Mouse (Mus musculus) embryonic facial prominence, embryonic 13.5 days (tissue): ENCODE data around the gene Ckmt1. TPM values are rescaled to one million over a fixed set of nuclear protein-coding genes. Genes with fewer than 3 reads are reported as not detected.
"Not testable (repeated sequence)": the region's sequence is repeated elsewhere in the genome, so short reads cannot be mapped to it uniquely, and the experiment has no call there.

Source experiments
- ATAC-seq: fragments of 200-750 bp; cut with Nextera tagmentation; 2 replicates; pipeline ENCODE4 v1.8.0; 2017; ENCODE audit warnings: low read depth; ENCODE audit not compliant: insufficient number of reproducible peaks, insufficient read depth, low FRiP score, low TSS enrichment
- H3K27ac ChIP-seq: fragments of 300-500 bp; sonication (generic); 2 replicates; pipeline ENCODE4 v1.5.1; 2015; ENCODE audit warnings: moderate library complexity, mild to moderate bottlenecking, inconsistent platforms
- H3K27me3 ChIP-seq: fragments of 300-500 bp; sonication (generic); 2 replicates; pipeline ENCODE4 v1.6.1; 2015; ENCODE audit warnings: mild to moderate bottlenecking, inconsistent platforms
- H3K36me3 ChIP-seq: fragments of 300-500 bp; sonication (generic); 2 replicates; pipeline ENCODE4 v1.6.1; 2015; ENCODE audit warnings: mild to moderate bottlenecking, inconsistent platforms
- H3K4me1 ChIP-seq: fragments of 300-500 bp; sonication (generic); 2 replicates; pipeline ENCODE4 v1.6.1; 2015; ENCODE audit warnings: inconsistent platforms
- H3K4me2 ChIP-seq: fragments of 300-500 bp; sonication (generic); 2 replicates; pipeline ENCODE4 v1.6.1; 2015; ENCODE audit warnings: moderate library complexity, mild to moderate bottlenecking, inconsistent platforms
- H3K4me3 ChIP-seq: fragments of 300-500 bp; sonication (generic); 2 replicates; pipeline ENCODE4 v1.5.1; 2015; ENCODE audit warnings: mild to moderate bottlenecking, inconsistent platforms
- H3K9ac ChIP-seq: fragments of 300-500 bp; sonication (generic); 2 replicates; pipeline ENCODE4 v1.6.1; 2015; ENCODE audit warnings: mild to moderate bottlenecking, inconsistent platforms
- H3K9me3 ChIP-seq: fragments of 300-500 bp; sonication (generic); 2 replicates; pipeline ENCODE4 v1.6.1; 2016; ENCODE audit warnings: inconsistent platforms
- WGBS: fragments of 180-500 bp; shearing (Covaris S2); methylation state at CpG from one replicate; pipeline ENCODE4 v1.1.7; 2015; ENCODE audit warnings: mixed read lengths; 5-methylcytosine and 5-hydroxymethylcytosine counted together
- polyA plus RNA-seq: library from polyadenylated mRNA; unstranded; fragments of >200 nt; fragmentation: Nextera tagmentation; extraction: Ambion mirVana; gene quantifications from 2 replicates; pipeline ENCODE4 v1.2.1, GENCODE M21; 2015

The Ckmt1 gene
- polyA plus RNA-seq, 1 experiment from 2014 or later, result 12.9 TPM

DNA sequence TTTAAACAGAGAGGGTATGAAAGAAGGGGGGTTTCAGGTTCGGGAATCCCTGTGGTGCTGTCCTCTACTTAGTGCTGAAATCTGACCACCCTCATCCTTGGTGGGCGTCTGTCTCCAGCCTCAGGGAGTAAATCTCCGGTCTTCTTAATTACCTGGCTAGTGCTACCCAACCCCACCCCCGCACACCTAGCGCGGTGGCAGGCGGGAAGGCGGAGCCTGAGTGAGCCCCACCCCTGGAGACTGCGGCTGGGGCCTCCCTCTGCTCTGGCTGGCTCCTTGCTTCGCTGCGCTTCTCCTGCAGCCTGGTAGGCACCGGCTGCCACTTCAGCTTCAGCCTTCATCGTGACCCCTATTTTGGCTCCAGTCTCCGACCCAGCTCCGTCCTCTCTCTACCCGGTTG is 867 bp downstream of the Ckmt1 start:
- no peaks in the 10 kb centered on the region for H3K36me3 ChIP-seq
- peaks cover 25% of the 10 kb centered on the region for H3K4me1 ChIP-seq
- H3K4me3 ChIP-seq, result peak overlapping the region; percentile 37
- no peak overlapping the region for H3K27ac ChIP-seq
- 0 out of 2 replicates have a peak overlapping the region, but pooled peaks have one; percentile 33 for H3K9ac ChIP-seq
- H3K27me3 ChIP-seq, result no peaks in the 10 kb centered on the region
- under 1% methylated on average over 16 of the region's 16 CpGs for WGBS
- no peaks in the 10 kb centered on the region for H3K9me3 ChIP-seq
- peak overlapping the region; percentile 58 for H3K4me2 ChIP-seq
- ATAC-seq, result peak; percentile 72; the same call in 1 of the 2 replicates

DNA sequence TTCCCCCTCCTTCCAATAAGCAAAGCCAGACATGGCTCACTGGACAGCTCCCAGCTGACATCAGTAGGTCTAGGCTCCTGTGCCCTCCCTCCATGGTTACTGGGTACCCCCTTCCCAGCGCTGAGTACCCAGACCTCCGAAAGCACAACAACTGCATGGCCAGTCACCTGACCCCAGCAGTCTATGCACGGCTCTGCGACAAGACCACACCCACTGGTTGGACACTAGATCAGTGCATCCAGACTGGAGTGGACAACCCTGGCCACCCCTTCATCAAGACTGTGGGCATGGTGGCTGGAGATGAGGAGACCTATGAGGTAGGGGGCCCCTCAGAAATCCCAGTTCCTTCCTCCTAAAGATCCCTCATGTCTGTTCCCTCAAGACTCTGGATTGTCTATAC is 1.9 kb downstream of the Ckmt1 start:
- no peak overlapping the region for H3K9ac ChIP-seq
- H3K4me3 ChIP-seq, result no peak overlapping the region; the same call in 1 of the 2 replicates
- 53% methylated on average over 4 of the region's 4 CpGs for WGBS

DNA sequence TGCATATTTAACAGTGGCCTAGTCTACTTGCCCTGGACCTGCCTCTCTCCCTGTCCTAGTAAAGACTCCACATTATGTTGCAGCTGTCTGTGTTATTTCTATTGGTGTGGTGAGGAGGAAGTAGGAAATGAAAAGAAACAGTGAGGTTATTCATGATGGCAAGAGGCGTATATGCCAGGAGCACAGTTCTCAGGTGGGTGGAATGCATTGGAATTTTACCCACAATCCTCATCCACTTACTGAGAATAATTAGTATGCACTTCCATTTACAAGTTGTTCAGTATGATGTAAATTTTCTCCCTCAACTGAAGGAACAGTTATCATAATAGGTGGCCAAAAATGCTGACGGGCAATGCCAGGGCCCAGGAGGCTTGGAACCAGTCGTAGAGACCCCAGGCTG is 6.1 kb downstream of the Ckmt1 start:
- H3K4me1 ChIP-seq, result peaks cover 4% of the 10 kb centered on the region
- H3K27ac ChIP-seq, result no peak overlapping the region
- no peaks in the 10 kb centered on the region for H3K9me3 ChIP-seq
- no peak for ATAC-seq
- H3K27me3 ChIP-seq, result no peaks in the 10 kb centered on the region
- H3K36me3 ChIP-seq, result no peaks in the 10 kb centered on the region
- 83% methylated on average over 3 of the region's 3 CpGs for WGBS
- H3K9ac ChIP-seq, result no peak overlapping the region
- H3K4me2 ChIP-seq, result no peak overlapping the region
- H3K4me3 ChIP-seq, result no peak overlapping the region

More for the DNA sequence above, 1.9 kb downstream of the Ckmt1 start:
- Histone ChIP-seq H3K4me2 (no peak overlapping the region), H3K4me1 (peaks cover 20% of the 10 kb centered on the region), H3K36me3 (no peaks in the 10 kb centered on the region), H3K27ac (no peak overlapping the region), H3K27me3 (no peaks in the 10 kb centered on the region), H3K9me3 (no peaks in the 10 kb centered on the region)
- no peak for ATAC-seq

DNA sequence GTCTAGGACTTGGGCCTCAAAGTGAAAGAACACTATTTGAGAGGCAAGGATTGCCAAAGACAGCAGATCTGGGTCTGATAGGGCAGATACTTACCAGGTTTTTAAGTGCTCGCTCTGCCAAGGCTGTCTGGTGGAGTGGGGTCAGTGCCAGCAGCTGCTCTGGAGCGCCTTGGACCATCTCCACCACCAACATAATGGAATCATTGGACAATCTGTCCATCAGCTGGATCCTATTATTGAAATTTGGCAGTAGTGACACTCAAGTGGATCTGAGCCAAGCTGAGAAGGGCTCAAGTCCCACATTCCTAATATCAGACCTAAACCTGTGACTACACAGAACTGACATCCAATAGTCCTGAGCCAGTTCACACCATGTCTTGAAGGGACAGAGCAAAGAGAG is 11.3 kb downstream of the Ckmt1 start:
- no peak overlapping the region for H3K27ac ChIP-seq
- no peaks in the 10 kb centered on the region for H3K27me3 ChIP-seq
- H3K36me3 ChIP-seq, result no peaks in the 10 kb centered on the region
- no peak overlapping the region for H3K9ac ChIP-seq
- no peak overlapping the region for H3K4me3 ChIP-seq
- no peaks in the 10 kb centered on the region for H3K4me1 ChIP-seq
- 72% methylated on average over 2 of the region's 2 CpGs for WGBS
- H3K9me3 ChIP-seq, result no peaks in the 10 kb centered on the region
- no peak overlapping the region for H3K4me2 ChIP-seq
- no peak for ATAC-seq

DNA sequence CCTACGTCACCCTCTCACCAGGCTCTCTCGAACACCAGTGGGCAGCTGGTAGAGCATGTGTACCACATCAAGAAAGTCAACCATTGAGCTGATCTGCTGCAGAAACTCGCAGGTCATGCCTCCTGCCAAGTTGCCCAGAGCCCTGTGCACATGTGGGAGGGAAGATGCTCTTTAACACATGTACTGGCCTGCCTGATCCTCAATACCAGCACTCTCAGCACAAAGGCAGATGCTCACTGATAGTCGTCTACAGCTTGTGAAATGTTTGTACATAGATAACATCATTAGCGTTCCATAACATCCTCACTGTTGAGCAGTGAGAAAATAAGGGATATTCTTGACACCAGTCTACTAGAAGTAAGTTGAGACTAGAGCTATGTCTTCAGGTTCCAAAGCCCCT is 13.4 kb downstream of the Ckmt1 start:
- Histone ChIP-seq H3K4me3 (no peak overlapping the region), H3K4me1 (no peaks in the 10 kb centered on the region), H3K9me3 (no peaks in the 10 kb centered on the region), H3K36me3 (no peaks in the 10 kb centered on the region), H3K9ac (no peak overlapping the region), H3K4me2 (no peak overlapping the region), H3K27ac (no peak overlapping the region), H3K27me3 (no peaks in the 10 kb centered on the region)
- no peak for ATAC-seq
- 74% methylated on average over 5 of the region's 5 CpGs for WGBS

DNA sequence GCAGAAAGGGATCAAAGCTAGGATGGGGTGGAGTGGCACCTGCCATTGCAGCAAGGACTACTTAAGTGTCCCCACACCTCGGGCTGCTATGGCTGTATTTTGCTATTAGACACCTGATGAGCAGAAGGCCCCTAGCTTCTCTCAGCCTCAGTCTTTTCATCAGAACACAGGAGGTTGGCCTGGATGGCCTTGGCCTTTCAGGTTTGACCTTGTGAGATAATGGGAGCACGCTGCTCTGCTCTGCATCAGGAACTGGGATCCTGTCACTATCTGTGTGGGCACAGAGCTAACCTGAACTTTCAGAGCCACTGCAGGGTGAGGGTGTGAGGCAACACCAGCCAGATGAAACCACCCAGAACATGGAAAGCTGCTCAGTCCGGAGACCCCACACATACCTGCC is 14.8 kb downstream of the Ckmt1 start:
- Histone ChIP-seq H3K27ac (no peak overlapping the region), H3K9me3 (no peaks in the 10 kb centered on the region), H3K9ac (no peak overlapping the region), H3K4me1 (peaks cover 11% of the 10 kb centered on the region; the same call in 1 of the 2 replicates), H3K36me3 (no peaks in the 10 kb centered on the region), H3K4me2 (no peak overlapping the region), H3K4me3 (no peak overlapping the region), H3K27me3 (no peaks in the 10 kb centered on the region)
- no peak for ATAC-seq
- 83% methylated on average over 3 of the region's 3 CpGs for WGBS

DNA sequence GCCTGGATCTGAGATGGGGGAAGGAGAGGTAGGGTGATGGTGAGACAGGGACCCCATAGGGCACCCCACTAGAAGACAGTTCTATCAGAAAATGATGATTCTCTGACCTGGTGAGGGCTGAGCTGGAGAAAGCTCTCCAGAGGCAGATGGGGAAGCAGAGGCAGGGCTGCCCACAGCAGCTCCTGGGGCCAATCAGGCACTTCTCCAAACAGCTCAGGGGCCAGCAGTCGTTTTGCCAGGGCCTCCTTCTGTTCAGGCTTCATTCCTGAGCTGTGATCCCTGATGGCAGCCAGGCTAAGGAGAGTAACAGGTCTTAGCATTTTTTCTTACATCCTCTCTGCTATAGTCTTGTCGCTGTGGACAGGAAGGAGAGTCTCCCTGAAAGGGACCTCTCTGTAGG is 17.3 kb downstream of the Ckmt1 start:
- Histone ChIP-seq H3K4me3 (no peak overlapping the region), H3K9me3 (no peaks in the 10 kb centered on the region), H3K4me2 (no peak overlapping the region), H3K4me1 (peaks cover 13% of the 10 kb centered on the region; the same call in 1 of the 2 replicates), H3K27ac (no peak overlapping the region), H3K36me3 (no peaks in the 10 kb centered on the region), H3K9ac (no peak overlapping the region), H3K27me3 (no peaks in the 10 kb centered on the region)
- WGBS, result 56% methylated on average over 2 of the region's 2 CpGs
- ATAC-seq, result no peak

DNA sequence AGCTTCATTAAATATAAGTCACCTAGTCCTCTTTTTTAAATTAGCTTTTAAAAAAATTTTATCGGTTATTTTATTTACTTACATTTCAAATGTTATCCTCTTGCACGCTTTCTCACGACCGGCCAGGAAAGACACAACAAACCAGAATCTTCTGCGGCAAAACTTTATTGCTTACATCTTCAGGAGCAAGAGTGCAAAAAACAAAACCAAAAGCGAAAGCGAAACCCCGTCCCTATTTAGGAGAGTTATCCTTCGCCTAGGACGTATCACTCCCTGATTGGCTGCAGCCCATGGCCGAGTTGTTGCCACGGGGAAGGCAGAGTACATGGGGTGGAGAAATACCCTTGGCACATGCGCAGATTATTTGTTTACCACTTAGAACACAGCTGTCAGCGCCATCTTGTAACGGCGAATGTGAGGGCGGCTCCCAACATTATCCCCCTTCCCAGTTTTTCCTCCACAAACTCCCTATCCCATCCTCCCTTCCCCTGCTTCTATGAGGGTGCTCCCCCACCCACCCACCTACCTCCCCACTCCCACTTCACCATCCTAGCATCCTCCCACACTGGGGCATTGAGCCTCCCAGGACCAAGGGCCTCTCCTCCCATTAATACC is 29.6 kb downstream of the Ckmt1 start, which contains the start of gene Strc:
Gene Strc (minus strand): TSS at position 208 of the 615 bp plus-strand sequence.
- H3K27ac ChIP-seq, H3K4me3 ChIP-seq, H3K4me2 ChIP-seq, H3K27me3 ChIP-seq, H3K4me1 ChIP-seq, H3K9ac ChIP-seq, ATAC-seq, H3K36me3 ChIP-seq, H3K9me3 ChIP-seq: not testable (repeated sequence)
- WGBS, result 93% methylated on average over 17 of the region's 17 CpGs

DNA sequence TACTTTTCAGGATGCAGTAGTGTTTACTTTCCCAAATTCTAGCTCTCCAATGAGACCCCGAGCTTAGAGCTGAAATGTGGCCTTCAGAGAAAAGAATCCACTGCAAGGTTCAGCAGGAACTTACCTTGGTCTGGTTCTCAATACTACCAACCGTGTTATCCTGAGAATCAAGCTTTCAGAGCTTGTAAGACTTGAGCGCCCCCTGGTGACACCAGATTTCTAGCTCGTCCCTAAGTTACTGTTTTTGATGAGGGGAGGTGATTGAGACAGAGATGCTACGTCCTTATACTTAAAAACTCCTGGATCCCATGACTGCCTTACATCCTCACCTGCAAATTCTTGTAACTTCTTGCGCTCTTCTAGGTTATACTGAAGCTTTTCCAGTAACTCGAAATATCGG is 39.1 kb downstream of the Ckmt1 start:
- Histone ChIP-seq H3K27me3 (no peaks in the 10 kb centered on the region), H3K9me3 (no peaks in the 10 kb centered on the region), H3K4me3 (no peak overlapping the region), H3K36me3 (no peaks in the 10 kb centered on the region), H3K9ac (no peak overlapping the region), H3K4me2 (no peak overlapping the region), H3K4me1 (no peaks in the 10 kb centered on the region), H3K27ac (no peak overlapping the region)
- ATAC-seq, result no peak
- WGBS, result 12% methylated on average over 8 of the region's 8 CpGs

DNA sequence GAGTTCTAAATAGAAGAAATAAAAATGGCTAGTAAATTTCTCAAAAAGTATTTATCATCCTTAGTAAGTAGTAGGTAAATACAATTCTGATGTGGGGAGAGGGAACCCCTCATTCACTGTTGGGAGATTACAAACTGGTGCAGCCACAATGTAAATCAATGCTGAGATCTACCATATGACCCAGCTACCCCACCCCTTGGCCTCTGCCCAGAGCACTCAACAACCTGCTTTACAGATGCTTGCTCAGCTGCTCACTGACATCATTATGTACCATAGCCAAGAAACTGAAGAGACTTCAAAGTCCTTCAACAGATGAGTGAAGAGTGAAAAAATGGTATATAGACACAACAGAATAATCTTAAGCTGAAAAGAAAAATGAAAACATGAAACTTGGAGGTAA is 45.8 kb downstream of the Ckmt1 start:
- no peak for ATAC-seq
- no peak overlapping the region for H3K27ac ChIP-seq

DNA sequence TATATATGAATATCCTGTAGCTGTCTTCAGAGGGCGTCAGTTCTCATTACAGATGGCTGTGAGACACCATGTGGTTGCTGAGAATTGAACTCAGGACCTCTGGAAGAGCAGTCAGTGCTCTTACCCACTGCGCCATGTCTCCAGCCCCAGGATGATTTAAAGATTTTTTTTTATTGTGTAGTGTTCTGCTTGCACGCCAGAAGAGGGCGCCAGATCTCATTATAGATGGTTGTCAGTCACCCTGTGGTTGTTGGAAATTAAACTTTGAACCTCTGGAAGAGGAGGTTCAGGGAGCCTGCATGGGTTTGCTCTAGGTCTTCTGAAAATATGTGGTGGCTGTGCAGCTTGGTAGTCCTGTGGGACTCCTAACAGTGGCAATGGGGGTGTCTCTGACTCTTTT is 50.6 kb downstream of the Ckmt1 start:
- no peaks in the 10 kb centered on the region; the same call in 1 of the 2 replicates for H3K4me1 ChIP-seq
- H3K9me3 ChIP-seq, result no peaks in the 10 kb centered on the region
- no peaks in the 10 kb centered on the region for H3K27me3 ChIP-seq
- ATAC-seq, result no peak
- no peak overlapping the region for H3K4me3 ChIP-seq
- H3K9ac ChIP-seq, result no peak overlapping the region
- 29% methylated on average over 4 of the region's 4 CpGs for WGBS
- H3K36me3 ChIP-seq, result no peaks in the 10 kb centered on the region
- no peak overlapping the region for H3K27ac ChIP-seq
- no peak overlapping the region for H3K4me2 ChIP-seq

More for the DNA sequence above, 45.8 kb downstream of the Ckmt1 start:
- Histone ChIP-seq H3K27me3 (no peaks in the 10 kb centered on the region), H3K36me3 (no peaks in the 10 kb centered on the region), H3K9ac (no peak overlapping the region), H3K4me2 (no peak overlapping the region), H3K4me1 (no peaks in the 10 kb centered on the region), H3K4me3 (no peak overlapping the region), H3K9me3 (no peaks in the 10 kb centered on the region)

DNA sequence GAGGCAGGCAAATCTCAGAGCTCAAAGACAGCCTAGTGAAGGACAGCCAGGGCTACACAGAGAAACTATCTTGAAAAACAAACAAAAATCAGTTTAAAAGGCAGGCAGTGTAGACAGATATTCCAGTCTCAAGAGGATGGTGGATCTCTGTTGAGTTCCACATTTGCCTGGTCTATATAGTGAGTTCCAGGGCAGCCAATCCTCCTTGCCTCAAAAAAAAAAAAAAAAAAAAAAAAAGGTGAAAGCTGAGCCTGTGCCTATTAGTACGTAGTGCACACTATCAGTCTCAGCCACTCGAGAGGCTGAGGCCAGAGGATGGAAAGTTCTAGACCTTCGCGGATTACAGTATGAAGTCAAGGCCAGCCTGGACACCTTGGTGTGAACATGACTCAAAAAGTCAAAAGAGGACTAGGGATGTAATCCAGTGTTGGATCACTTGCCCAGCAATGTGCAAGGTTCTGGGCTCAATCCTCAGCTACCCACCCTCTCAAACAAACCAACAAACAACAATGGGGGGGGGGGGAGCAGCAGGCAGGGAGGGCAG is 55.4 kb downstream of the Ckmt1 start:
- no peaks in the 10 kb centered on the region for H3K9me3 ChIP-seq
- peaks cover 10% of the 10 kb centered on the region for H3K36me3 ChIP-seq
- H3K4me3 ChIP-seq, result peak overlapping the region; percentile 73
- peaks cover 21% of the 10 kb centered on the region for H3K4me1 ChIP-seq
- no peaks in the 10 kb centered on the region for H3K27me3 ChIP-seq
- H3K4me2 ChIP-seq, result peak overlapping the region; percentile 68
- 0 out of 2 replicates have a peak, but pooled peaks have one; percentile 0 for ATAC-seq
- 12% methylated on average over 4 of the region's 4 CpGs for WGBS
- H3K9ac ChIP-seq, result peak overlapping the region; percentile 98
- H3K27ac ChIP-seq, result peak overlapping the region; percentile 95
